Mouse (Mus musculus) A20 (cell line): ENCODE data around the gene Tent4b.

ENCODE experiments used
- DNase-seq: peaks from one replicate; pipeline ENCODE4 v3.0.0-alpha.2; 2011; ENCODE audit warnings: low read depth, low spot score

The Tent4b gene

DNA sequence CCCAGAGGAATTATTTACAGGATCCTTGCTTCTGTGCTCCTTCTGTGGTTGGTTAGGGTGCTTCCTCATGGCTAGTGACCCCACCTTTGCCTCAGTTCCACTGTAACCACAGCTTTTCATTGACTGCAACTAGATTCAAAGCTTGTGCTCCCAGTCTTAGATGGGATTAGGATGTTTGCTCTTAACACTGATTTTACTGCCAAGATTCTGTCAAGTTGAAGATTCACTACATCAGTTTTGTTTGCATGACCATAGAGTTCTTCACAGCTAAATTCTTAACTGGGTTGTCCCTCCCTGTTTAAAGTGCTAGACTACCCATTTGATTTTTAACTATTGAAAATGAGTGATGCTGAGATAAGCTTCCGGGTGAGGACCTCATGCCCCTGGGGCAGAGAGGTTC, 29.3 kb downstream of the Tent4b start:
- DNase-seq, result no peak

- peak; percentile 52 for DNase-seq
Observed at GRCm38 (mm10) chr8:88228800-88229199, 29.8 kb downstream of the Tent4b start.

DNA sequence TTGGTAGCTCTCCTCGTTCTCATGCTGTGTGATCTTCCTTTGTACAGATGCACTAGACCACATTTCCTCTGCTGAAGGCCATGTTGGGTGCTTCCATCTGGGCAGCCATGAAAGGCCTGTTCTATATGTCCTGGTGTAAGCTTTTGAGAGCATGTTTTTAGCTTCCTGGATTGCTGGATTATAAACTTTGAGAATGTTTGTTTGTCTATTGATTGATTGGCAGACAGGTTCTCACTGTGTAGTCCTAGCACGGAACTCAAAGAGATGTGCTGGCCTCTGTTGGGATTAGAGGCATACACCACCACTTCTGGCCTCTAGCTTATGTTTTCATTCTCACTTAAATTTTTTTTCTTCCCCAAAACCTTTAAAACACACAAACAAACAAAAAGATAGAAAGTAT, 37.7 kb downstream of the Tent4b start:
- DNase-seq, result no peak

GRCm38 (mm10) chr8:88237606-88238005, 38.6 kb downstream of the Tent4b start:
- DNase-seq, result no peak

DNA sequence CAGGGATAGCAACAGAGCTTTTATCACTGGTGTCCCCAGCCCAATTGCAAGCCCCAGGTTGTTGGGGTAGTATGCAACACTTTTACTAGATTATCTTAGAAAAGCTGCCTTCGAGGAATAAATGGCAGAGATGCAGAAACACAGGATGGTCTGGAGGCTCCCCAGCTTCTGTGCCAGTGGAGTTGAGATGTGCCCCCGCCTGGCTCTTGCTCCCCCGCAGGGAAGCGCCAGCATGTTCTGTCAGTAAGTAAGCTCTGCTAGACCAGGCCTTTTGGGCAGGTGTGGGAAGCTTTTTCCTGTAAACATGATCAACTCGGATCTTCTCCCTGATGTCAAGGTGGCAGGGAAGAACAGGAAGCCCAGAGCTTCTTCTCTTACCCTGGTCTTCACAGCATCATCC, 40.3 kb downstream of the Tent4b start:
- no peak for DNase-seq

DNA sequence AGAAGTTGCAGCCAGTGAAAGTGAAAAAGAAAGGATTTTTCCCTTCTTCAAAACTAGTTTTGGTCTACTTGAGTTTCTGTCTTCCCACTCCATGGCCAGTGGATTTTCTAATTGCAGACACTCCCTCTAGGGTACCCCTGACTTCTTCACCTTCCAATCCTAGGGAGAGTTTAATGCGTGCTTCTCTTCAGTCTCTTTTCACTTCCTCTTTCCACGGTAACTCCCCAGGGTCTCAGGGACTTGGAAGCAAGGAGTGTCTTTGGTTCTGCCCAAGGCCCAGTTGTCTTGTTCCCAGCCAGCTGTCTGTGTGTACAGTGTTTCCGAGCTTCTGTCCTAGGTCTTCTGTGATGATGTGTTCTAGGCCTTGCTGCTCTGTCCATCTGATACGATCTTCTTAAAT, 42.9 kb downstream of the Tent4b start:
- no peak for DNase-seq

DNA sequence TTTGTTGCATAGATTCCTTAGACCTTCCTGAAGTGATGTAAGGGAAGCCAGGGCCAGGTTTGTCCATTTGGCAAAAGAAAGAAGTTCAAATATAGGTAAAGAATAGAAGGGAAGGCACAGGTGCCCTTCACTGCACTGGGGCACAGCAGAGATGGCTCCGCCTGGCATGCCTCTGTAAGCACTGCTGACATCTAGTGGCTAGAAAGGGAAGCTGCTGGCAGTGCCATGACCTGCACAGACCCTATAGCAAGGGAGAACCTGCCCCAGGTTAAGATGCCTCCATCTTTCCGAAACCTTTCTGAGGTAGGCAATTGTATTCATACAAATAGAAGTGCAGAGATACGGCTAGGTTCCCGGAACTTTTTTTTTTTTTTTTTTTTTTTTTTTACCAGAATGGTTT, 45.3 kb downstream of the Tent4b start:
- peak; percentile 70 for DNase-seq

GRCm38 (mm10) chr8:88252791-88253190, 53.8 kb downstream of the Tent4b start:
- DNase-seq, result peak; percentile 48

- DNase-seq, result peak; percentile 25
Observed at GRCm38 (mm10) chr8:88254957-88255356, 55.9 kb downstream of the Tent4b start.

GRCm38 (mm10) chr8:88258024-88258423, 59.0 kb downstream of the Tent4b start:
- no peak for DNase-seq

DNA sequence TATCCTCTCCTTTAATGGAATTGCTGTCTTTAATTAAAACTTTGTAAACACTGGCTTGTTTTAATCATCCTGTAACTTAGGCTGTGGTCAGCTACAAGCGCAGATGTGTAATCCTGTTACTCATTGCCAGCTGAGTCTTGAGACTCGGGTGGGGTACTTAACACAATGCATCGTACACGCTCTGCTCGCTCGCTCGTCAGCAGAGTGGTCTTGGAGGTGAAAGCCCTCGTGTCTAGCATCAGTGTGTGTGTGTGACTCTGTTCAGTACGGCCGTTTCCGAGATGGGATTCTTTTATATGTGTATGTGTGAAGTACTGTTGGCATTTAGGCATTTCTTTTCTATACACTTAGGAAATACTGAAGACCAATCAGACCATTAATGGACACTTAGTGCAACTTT, 59.5 kb downstream of the Tent4b start:
- no peak for DNase-seq

GRCm38 (mm10) chr8:88260466-88260980, 61.5 kb downstream of the Tent4b start:
- no peak for DNase-seq

DNA sequence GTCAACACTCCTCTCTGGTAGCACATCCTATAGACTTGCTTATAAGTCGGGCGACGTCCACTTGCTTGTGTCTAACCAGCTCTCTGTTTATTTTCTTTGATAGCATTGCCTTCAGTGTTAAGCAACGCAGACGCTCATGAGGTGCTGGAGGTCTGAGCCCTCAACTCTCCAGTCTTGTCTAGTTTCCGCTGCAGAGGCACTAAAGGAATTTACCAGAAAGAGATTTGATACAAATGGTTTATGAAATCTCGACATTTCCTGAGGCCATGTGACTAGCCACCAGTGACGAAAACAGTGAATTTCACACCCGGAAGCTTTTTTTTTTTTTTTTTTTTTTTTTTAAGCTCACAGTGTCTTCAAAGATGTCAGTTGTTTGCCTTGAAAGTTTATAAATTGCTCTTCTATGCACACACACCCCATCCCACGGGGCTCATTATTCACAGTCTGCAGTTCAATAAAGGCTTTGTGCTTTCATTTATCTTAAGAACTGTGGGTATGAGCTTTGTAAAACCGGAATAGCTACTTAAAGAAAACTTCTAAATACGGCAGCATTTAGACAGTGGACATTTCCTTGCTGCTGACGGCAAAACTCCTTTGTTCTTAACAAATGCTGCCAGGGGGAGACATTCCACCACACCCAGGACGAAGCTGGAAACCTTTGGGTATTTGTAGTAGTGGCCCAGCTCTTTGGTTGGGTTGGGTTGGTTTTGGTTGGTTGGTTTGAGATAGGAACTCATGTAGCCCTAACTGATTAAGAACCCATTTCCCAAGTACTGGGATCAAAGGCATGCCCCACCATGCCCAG, 64.0 kb downstream of the Tent4b start:
- DNase-seq, result no peak

GRCm38 (mm10) chr8:88265511-88265910, 66.5 kb downstream of the Tent4b start:
- no peak for DNase-seq

DNA sequence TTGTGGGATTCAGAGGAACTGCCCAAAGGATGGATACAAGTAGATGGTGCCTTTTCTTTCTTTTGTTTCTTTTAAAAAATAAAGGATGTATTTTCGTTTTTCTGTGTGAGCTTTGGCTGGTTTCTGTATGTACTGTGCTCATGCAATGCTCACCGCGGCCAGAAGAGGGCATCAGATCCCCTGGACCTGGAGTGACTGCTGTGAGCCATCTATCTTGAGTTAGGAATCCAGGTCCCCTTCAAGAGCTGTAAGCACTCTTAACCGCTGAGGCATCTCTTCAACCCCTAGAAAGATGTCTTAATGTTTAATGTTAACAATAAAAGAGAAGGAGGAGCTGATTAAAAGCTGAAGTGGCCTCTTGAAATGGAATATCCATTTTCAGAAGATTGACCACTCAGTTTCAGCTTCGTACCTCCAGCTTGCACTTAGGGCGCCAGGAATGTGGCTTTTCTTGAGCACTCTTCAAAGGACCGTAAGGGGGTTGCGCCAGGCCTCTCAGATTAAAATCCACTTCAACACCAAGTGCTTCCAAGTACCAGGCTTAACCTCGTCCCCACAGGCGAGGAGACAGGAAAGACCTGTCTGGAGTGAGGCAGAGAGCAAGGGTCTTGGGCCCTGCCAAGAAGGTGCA, 67.3 kb downstream of the Tent4b start:
- peak; percentile 75 for DNase-seq

DNA sequence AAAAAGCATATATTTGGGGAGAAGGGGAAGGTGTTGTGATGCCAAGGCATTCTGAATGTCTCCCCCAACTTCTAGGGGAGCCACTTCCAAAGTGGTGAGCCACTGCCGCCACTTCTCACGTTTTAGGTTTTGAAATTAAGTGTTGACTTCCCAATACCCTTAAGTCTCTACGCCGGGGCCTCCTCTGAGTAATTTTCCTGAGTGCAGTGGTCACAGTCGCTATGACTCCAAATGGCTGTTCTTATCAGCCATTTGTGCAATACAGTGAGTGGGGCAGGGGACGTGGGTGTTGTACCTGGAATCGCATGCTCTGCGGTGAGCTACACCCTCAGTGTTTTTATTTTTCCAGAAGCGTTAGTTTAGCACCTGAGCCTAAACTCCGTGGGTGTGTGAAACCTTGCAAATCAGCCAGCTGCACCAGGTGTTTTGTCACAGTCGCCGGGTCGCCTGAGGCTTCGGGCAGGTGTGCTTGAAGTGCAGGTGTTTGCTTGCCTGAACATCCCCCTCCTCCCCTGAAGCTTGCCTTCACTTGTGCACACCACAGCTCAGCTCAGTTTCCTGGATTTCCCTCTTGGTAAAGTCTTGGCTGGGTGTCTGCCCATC, 67.9 kb downstream of the Tent4b start:
- DNase-seq, result peak; percentile 41

GRCm38 (mm10) chr8:88269107-88269875, 70.3 kb downstream of the Tent4b start:
- DNase-seq, result peak; percentile 56

GRCm38 (mm10) chr8:88270086-88270485, 71.1 kb downstream of the Tent4b start:
- DNase-seq, result peak; percentile 19

DNA sequence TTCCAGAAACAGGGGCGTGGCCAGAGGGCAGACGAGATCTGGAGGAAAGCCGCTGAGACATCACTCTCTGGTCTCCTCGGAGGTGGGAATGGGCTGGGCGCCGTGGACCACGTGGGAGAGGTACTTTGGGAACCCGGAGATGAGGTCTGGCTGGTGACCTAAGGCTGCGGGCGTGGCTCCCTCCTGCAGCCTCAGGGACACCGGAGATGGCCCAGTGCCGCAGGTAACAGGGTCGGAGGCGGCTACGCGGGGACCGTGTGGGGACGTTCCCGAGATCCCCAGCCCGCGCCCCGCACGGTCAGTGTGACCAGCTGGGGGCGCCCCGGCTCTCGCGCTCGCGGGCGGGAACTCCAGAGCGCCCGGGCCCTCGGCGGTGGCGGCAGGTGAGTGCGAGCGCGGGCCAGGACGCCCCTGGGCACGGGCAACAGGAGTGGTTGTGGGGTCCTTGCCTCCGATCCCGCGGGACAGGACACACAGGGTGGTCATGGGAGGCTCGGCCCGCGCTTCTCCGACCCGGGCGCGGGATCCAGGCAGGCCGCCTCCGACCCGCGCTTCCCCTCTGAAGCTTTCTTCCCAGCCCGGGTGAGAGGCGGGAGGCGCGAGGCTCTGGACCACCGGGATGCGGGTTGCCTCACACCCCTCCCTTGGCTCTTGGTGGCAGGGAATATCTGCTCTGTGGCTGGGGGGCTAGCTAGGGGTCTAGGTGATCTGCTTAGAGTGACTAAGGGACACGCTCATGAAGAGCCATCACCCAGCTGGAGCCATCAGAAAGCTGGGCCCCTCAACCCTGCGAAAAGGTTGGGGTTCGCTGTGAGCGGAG, 73.4 kb downstream of the Tent4b start, which contains the start of gene Adcy7:
TSS of gene Adcy7 (plus strand) at position 173 of the 820 bp plus-strand sequence.
- no peak for DNase-seq

DNA sequence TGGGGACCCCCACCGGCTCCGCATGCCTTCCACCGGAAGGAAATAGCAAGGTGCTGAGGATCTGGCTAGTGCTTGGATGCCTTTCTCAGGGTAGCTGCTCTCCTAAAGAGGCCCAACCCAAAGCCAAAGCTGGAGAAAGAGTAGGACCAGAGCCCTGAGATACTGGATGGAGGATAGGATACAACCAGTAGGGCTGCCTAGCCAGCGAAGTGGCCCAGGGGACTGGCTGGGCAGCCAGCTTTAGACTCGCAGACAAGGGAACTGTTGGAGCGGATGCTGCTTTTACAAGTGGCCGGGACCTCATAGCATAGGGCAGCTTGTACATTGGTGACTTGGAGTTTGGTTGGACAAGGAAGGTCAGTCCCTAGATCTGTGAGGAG, 74.0 kb downstream of the Tent4b start:
- no peak for DNase-seq

DNA sequence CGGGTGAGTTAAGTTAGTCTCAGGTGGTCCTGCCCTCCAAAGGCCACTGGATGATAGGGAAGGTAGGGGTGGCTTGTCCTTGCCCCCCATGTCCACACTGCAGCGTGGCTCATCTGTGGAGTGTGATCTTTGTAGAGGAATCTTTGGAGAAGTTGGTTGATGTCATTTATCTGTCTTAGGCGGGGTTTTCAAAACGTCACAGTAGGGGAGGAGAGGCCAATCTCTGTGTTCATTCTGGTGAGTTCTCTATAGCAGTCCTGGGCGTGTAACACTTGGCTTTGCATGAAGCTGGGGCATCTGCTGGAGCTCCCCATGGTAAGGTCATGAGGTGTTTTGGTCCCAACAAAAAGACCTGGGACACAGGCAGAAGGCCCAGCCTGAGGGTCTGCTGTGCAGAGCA, 75.1 kb downstream of the Tent4b start:
- no peak for DNase-seq
